Mouse (Mus musculus) MEL (cell line): ENCODE measurements around the gene Msl1.

Experiments used
- CTCF ChIP-seq, 3 experiments: IDR thresholded peaks in 2 of 3; conservative IDR thresholded peaks in 1 of 3; 2 replicates each; pipeline ENCODE4 v1.5.1; 2011 to 2012; ENCODE audit warnings: low read length in 3 of 3, low read depth in 2 of 3, mild to moderate bottlenecking in 2 of 3, improper control_type of control experiment in 1 of 3, inconsistent platforms in 1 of 3, mixed read lengths in 1 of 3, moderate library complexity in 1 of 3; ENCODE audit not compliant: control insufficient read depth in 1 of 3, insufficient read depth in 1 of 3, poor library complexity in 1 of 3, severe bottlenecking in 1 of 3
- EP300 ChIP-seq, 2 experiments: IDR thresholded peaks; 2 replicates each; pipeline ENCODE4 v1.6.1; 2011; ENCODE audit warnings: improper control_type of control experiment in 2 of 2, low read length in 2 of 2, low read depth in 1 of 2, mild to moderate bottlenecking in 1 of 2
- ETS1 ChIP-seq: IDR thresholded peaks from 2 replicates; pipeline ENCODE4 v1.6.1; 2012; ENCODE audit warnings: low read depth, mild to moderate bottlenecking, inconsistent platforms, low read length, improper control_type of control experiment, moderate library complexity
- POLR2AphosphoS5 ChIP-seq: IDR thresholded peaks from 2 replicates; pipeline ENCODE4 v1.6.1; 2012; ENCODE audit warnings: low read depth, borderline replicate concordance, mild to moderate bottlenecking, inconsistent platforms, low read length, moderate library complexity, mixed read lengths

GRCm38 (mm10) chr11:98795714-98796514 lies 598 bp downstream of the Msl1 start:
- no peak for TF ChIP-seq POLR2AphosphoS5
- TF ChIP-seq EP300 (IDR thresholded peaks at IDR 0.05; ENCODE audit: low read depth in 1 of 2, low read length in 2 of 2) = no peak
- TF ChIP-seq ETS1 = no peak
- no peak for TF ChIP-seq CTCF (IDR thresholded peaks at IDR 0.05 in 2 of 3, conservative IDR thresholded peaks at IDR 0.05 in 1 of 3; ENCODE audit: control insufficient read depth in 1 of 3, insufficient read depth in 1 of 3, low read depth in 2 of 3, low read length in 3 of 3, poor library complexity in 1 of 3, severe bottlenecking in 1 of 3)
